In genomic region chr15:18987671-18988070, GRCm38 (mm10) we compare ENCODE assay signal across 32 mouse cellular contexts.
"Had no signal": no experiment of that assay in that cellular context is flagged by ENCODE, and none has a peak within 500 bp of the region (broad histone marks: within the 10 kb centered on the region; RNA-seq: fewer than 3 reads in every experiment).

No protein-coding gene starts in this region.

- ATAC-seq: liver, embryonic 12.5 days; liver, postnatal 0 days; lung, postnatal 0 days; midbrain, embryonic 13.5 days; midbrain, embryonic 15.5 days; midbrain, embryonic 16.5 days had no signal

- H3K9ac ChIP-seq: limb, embryonic 12.5 days; limb, embryonic 13.5 days; limb, embryonic 15.5 days; liver, embryonic 12.5 days; liver, embryonic 13.5 days; liver, embryonic 14.5 days; liver, embryonic 15.5 days; liver, postnatal 0 days; lung, embryonic 14.5 days; lung, embryonic 15.5 days; midbrain, embryonic 12.5 days; midbrain, embryonic 13.5 days; midbrain, embryonic 15.5 days; neural tube, embryonic 12.5 days had no signal

- H3K4me2 ChIP-seq: limb, embryonic 12.5 days; limb, embryonic 13.5 days; limb, embryonic 15.5 days; liver, embryonic 11.5 days; liver, embryonic 12.5 days; liver, embryonic 13.5 days; liver, embryonic 15.5 days; lung, embryonic 14.5 days; lung, embryonic 15.5 days; midbrain, embryonic 11.5 days; midbrain, embryonic 12.5 days; midbrain, embryonic 13.5 days; midbrain, embryonic 15.5 days; neural tube, embryonic 12.5 days had no signal

- H3K27ac ChIP-seq: limb, embryonic 10.5 days; limb, embryonic 12.5 days; limb, embryonic 13.5 days; limb, embryonic 15.5 days; liver, embryonic 12.5 days; liver, embryonic 13.5 days; liver, embryonic 14.5 days; liver, embryonic 15.5 days; lung, embryonic 15.5 days; macrophage; midbrain, embryonic 10.5 days; midbrain, embryonic 12.5 days; midbrain, embryonic 13.5 days; midbrain, embryonic 15.5 days; neural tube, embryonic 12.5 days had no signal

- H3K27me3 ChIP-seq: limb, embryonic 12.5 days; limb, embryonic 13.5 days; limb, embryonic 15.5 days; liver, embryonic 12.5 days; liver, embryonic 13.5 days; liver, embryonic 15.5 days; lung, embryonic 15.5 days; megakaryocyte, embryonic 14.5 days; midbrain, embryonic 12.5 days; midbrain, embryonic 13.5 days; midbrain, embryonic 15.5 days; neural tube, embryonic 12.5 days had no signal

- DNase-seq: left cerebral cortex, postnatal 4 days; liver; liver, embryonic 13.5 days; liver, postnatal 0 days; lung, adult 18-20 months; lung, adult 2 months; lung, embryonic 14.5 days; lung, postnatal 10 days; lung, postnatal 14 days; lung, postnatal 36 days; lung, postnatal 4 days; midbrain, embryonic 14.5 days had no signal

- H3K4me1 ChIP-seq: limb, embryonic 10.5 days; limb, embryonic 12.5 days; limb, embryonic 13.5 days; limb, embryonic 15.5 days; liver, embryonic 12.5 days; liver, embryonic 13.5 days; liver, embryonic 15.5 days; lung, embryonic 15.5 days; megakaryocyte, embryonic 14.5 days; midbrain, embryonic 10.5 days; midbrain, embryonic 12.5 days; midbrain, embryonic 13.5 days; midbrain, embryonic 15.5 days; neural tube, embryonic 12.5 days had no signal

- H3K9me3 ChIP-seq: limb, embryonic 10.5 days; limb, embryonic 12.5 days; limb, embryonic 13.5 days; limb, embryonic 15.5 days; liver, embryonic 12.5 days; liver, embryonic 13.5 days; liver, embryonic 15.5 days; lung, embryonic 15.5 days; midbrain, embryonic 10.5 days; midbrain, embryonic 12.5 days; midbrain, embryonic 13.5 days; midbrain, embryonic 15.5 days; neural tube, embryonic 12.5 days had no signal

- H3K36me3 ChIP-seq: limb, embryonic 10.5 days; limb, embryonic 12.5 days; limb, embryonic 13.5 days; limb, embryonic 15.5 days; liver, embryonic 12.5 days; liver, embryonic 13.5 days; liver, embryonic 15.5 days; lung, embryonic 15.5 days; midbrain, embryonic 10.5 days; midbrain, embryonic 12.5 days; midbrain, embryonic 13.5 days; midbrain, embryonic 15.5 days; neural tube, embryonic 12.5 days had no signal

- H3K4me3 ChIP-seq: limb, embryonic 10.5 days; limb, embryonic 12.5 days; limb, embryonic 13.5 days; limb, embryonic 15.5 days; liver, embryonic 12.5 days; liver, embryonic 13.5 days; liver, embryonic 15.5 days; lung, embryonic 15.5 days; megakaryocyte, embryonic 14.5 days; midbrain, embryonic 10.5 days; midbrain, embryonic 12.5 days; midbrain, embryonic 13.5 days; midbrain, embryonic 15.5 days; myocyte; neural tube, embryonic 12.5 days had no signal
